Mouse (Mus musculus): ENCODE measurements at regions not wholly inside any gene's neighbourhood (a gene's known extent, or its start where the extent isn't known, plus 50 kb on each side); places are given as distances from the start of the nearest gene placed in this dataset.

DNA sequence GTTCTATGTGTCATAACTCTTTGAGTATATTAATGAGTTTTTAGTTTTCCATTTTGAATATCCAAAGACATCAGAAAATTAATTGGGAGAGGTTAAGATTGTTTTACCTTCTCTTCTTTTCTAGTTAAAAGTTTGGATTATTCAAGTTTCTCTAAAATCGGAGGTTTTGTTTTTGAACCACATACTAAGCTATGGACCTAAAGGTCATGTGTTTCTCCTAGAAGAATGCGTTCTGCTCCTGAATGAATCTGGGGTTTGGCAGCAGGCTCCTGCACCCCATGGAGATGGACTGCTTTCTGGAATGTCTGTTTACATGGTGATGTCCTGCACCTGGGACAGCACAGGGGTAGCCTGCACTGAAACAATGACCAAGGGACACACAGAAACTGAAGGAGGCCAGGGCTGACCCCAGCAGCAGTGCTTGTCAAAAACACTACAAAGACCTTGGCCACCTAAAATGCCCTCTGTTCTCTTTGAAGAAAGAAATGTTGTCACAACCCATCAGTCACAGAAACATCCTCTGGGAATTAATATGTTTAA lies 297.0 kb upstream of the Flrt2 start:
- no peak overlapping the region for H3K9ac ChIP-seq (ENCODE audit: insufficient read depth, low read depth, low read length, poor library complexity, severe bottlenecking)
- H3K9me3 ChIP-seq (ENCODE audit: control insufficient read depth, insufficient read depth, low read depth, low read length), result no peaks in the 10 kb centered on the region
- no peak overlapping the region for H3K4me3 ChIP-seq (ENCODE audit: insufficient read depth in 1 of 2, low read depth in 1 of 2, low read length in 2 of 2, poor library complexity in 1 of 2, severe bottlenecking in 1 of 2)
- no peaks in the 10 kb centered on the region for H3K36me3 ChIP-seq (ENCODE audit: control insufficient read depth, insufficient read depth, low read length, poor library complexity, severe bottlenecking)
- no peak for DNase-seq (ENCODE audit: low read depth, low spot score)
- no peaks in the 10 kb centered on the region for H3K4me1 ChIP-seq (ENCODE audit: control insufficient read depth in 2 of 2, insufficient read depth in 2 of 2, low read length in 2 of 2, poor library complexity in 1 of 2)
- TF ChIP-seq MAFK (IDR thresholded peaks at IDR 0.05; ENCODE audit: insufficient read depth, low read depth, low read length) (no peak), ZNF384 (IDR thresholded peaks at IDR 0.05; ENCODE audit: low read depth, low read length) (no peak), ZC3H11A (IDR thresholded peaks at IDR 0.05; ENCODE audit: borderline replicate concordance, low read depth, low read length) (no peak), HCFC1 (IDR thresholded peaks at IDR 0.05; ENCODE audit: borderline replicate concordance, insufficient read depth, low read length) (no peak), CHD2 (IDR thresholded peaks at IDR 0.05; ENCODE audit: low read depth, low read length) (no peak)
- in situ Hi-C loops (cut with MboI; ENCODE audit: low sequenced_read_pairs in 2 of 2, unreplicated experiment in 2 of 2), result no loop called here
- H3K27ac ChIP-seq (ENCODE audit: insufficient read depth, low read depth, low read length, poor library complexity, severe bottlenecking), result no peak overlapping the region

GRCm38 (mm10) chr12:95420861-95421260 lies 271.2 kb upstream of the Flrt2 start:
- H3K4me1 ChIP-seq (ENCODE audit: control insufficient read depth in 2 of 2, insufficient read depth in 2 of 2, low read length in 2 of 2, poor library complexity in 1 of 2), result no peaks in the 10 kb centered on the region
- H3K4me3 ChIP-seq (ENCODE audit: insufficient read depth in 1 of 2, low read depth in 1 of 2, low read length in 2 of 2, poor library complexity in 1 of 2, severe bottlenecking in 1 of 2), result no peak overlapping the region
- no peaks in the 10 kb centered on the region for H3K9me3 ChIP-seq (ENCODE audit: control insufficient read depth, insufficient read depth, low read depth, low read length)
- TF ChIP-seq ZNF384 (IDR thresholded peaks at IDR 0.05; ENCODE audit: low read depth, low read length) (no peak), HCFC1 (IDR thresholded peaks at IDR 0.05; ENCODE audit: borderline replicate concordance, insufficient read depth, low read length) (no peak), CHD2 (IDR thresholded peaks at IDR 0.05; ENCODE audit: low read depth, low read length) (no peak), MAFK (IDR thresholded peaks at IDR 0.05; ENCODE audit: insufficient read depth, low read depth, low read length) (no peak), ZC3H11A (IDR thresholded peaks at IDR 0.05; ENCODE audit: borderline replicate concordance, low read depth, low read length) (no peak)
- no peak overlapping the region for H3K9ac ChIP-seq (ENCODE audit: insufficient read depth, low read depth, low read length, poor library complexity, severe bottlenecking)
- no peak overlapping the region for H3K27ac ChIP-seq (ENCODE audit: insufficient read depth, low read depth, low read length, poor library complexity, severe bottlenecking)
- in situ Hi-C loops (cut with MboI; ENCODE audit: low sequenced_read_pairs in 2 of 2, unreplicated experiment in 2 of 2), result no loop called here
- no peaks in the 10 kb centered on the region for H3K36me3 ChIP-seq (ENCODE audit: control insufficient read depth, insufficient read depth, low read length, poor library complexity, severe bottlenecking)
- no peak for DNase-seq (ENCODE audit: low read depth, low spot score)

GRCm38 (mm10) chr12:95424739-95425138 lies 267.3 kb upstream of the Flrt2 start:
- no peaks in the 10 kb centered on the region for H3K4me1 ChIP-seq (ENCODE audit: control insufficient read depth in 2 of 2, insufficient read depth in 2 of 2, low read length in 2 of 2, poor library complexity in 1 of 2)
- in situ Hi-C loops (cut with MboI; ENCODE audit: low sequenced_read_pairs in 2 of 2, unreplicated experiment in 2 of 2), result no loop called here
- H3K4me3 ChIP-seq (ENCODE audit: insufficient read depth in 1 of 2, low read depth in 1 of 2, low read length in 2 of 2, poor library complexity in 1 of 2, severe bottlenecking in 1 of 2), result no peak overlapping the region
- no peak for DNase-seq (ENCODE audit: low read depth, low spot score)
- H3K9me3 ChIP-seq (ENCODE audit: control insufficient read depth, insufficient read depth, low read depth, low read length), result no peaks in the 10 kb centered on the region
- no peak overlapping the region for H3K27ac ChIP-seq (ENCODE audit: insufficient read depth, low read depth, low read length, poor library complexity, severe bottlenecking)
- no peak overlapping the region for H3K9ac ChIP-seq (ENCODE audit: insufficient read depth, low read depth, low read length, poor library complexity, severe bottlenecking)
- no peaks in the 10 kb centered on the region for H3K36me3 ChIP-seq (ENCODE audit: control insufficient read depth, insufficient read depth, low read length, poor library complexity, severe bottlenecking)
- TF ChIP-seq MAFK (IDR thresholded peaks at IDR 0.05; ENCODE audit: insufficient read depth, low read depth, low read length), result no peak
- no peak for TF ChIP-seq HCFC1 (IDR thresholded peaks at IDR 0.05; ENCODE audit: borderline replicate concordance, insufficient read depth, low read length)
- TF ChIP-seq ZC3H11A (IDR thresholded peaks at IDR 0.05; ENCODE audit: borderline replicate concordance, low read depth, low read length), result no peak
- TF ChIP-seq ZNF384 (IDR thresholded peaks at IDR 0.05; ENCODE audit: low read depth, low read length), result no peak
- TF ChIP-seq CHD2 (IDR thresholded peaks at IDR 0.05; ENCODE audit: low read depth, low read length), result no peak

GRCm38 (mm10) chr12:95437226-95437625 lies 254.8 kb upstream of the Flrt2 start:
- peak; percentile 65 for DNase-seq (ENCODE audit: low read depth, low spot score)
- no peak overlapping the region for H3K4me3 ChIP-seq (ENCODE audit: insufficient read depth in 1 of 2, low read depth in 1 of 2, low read length in 2 of 2, poor library complexity in 1 of 2, severe bottlenecking in 1 of 2)
- H3K36me3 ChIP-seq (ENCODE audit: control insufficient read depth, insufficient read depth, low read length, poor library complexity, severe bottlenecking), result no peaks in the 10 kb centered on the region
- TF ChIP-seq MAFK (IDR thresholded peaks at IDR 0.05; ENCODE audit: insufficient read depth, low read depth, low read length) (peak; percentile 90), HCFC1 (IDR thresholded peaks at IDR 0.05; ENCODE audit: borderline replicate concordance, insufficient read depth, low read length) (no peak)
- no peaks in the 10 kb centered on the region for H3K9me3 ChIP-seq (ENCODE audit: control insufficient read depth, insufficient read depth, low read depth, low read length)
- in situ Hi-C loops (cut with MboI; ENCODE audit: low sequenced_read_pairs in 2 of 2, unreplicated experiment in 2 of 2), result no loop called here
- H3K27ac ChIP-seq (ENCODE audit: insufficient read depth, low read depth, low read length, poor library complexity, severe bottlenecking), result no peak overlapping the region
- no peaks in the 10 kb centered on the region; a peak in 1 of 4 replicates for H3K4me1 ChIP-seq (ENCODE audit: control insufficient read depth in 2 of 2, insufficient read depth in 2 of 2, low read length in 2 of 2, poor library complexity in 1 of 2)
- no peak overlapping the region for H3K9ac ChIP-seq (ENCODE audit: insufficient read depth, low read depth, low read length, poor library complexity, severe bottlenecking)

GRCm38 (mm10) chr12:95457480-95457879 lies 234.5 kb upstream of the Flrt2 start:
- TF ChIP-seq HCFC1 (IDR thresholded peaks at IDR 0.05; ENCODE audit: borderline replicate concordance, insufficient read depth, low read length) (no peak), MAFK (IDR thresholded peaks at IDR 0.05; ENCODE audit: insufficient read depth, low read depth, low read length) (no peak), CHD2 (IDR thresholded peaks at IDR 0.05; ENCODE audit: low read depth, low read length) (no peak), ZC3H11A (IDR thresholded peaks at IDR 0.05; ENCODE audit: borderline replicate concordance, low read depth, low read length) (no peak), ZNF384 (IDR thresholded peaks at IDR 0.05; ENCODE audit: low read depth, low read length) (no peak)
- Histone ChIP-seq H3K36me3 (ENCODE audit: control insufficient read depth, insufficient read depth, low read length, poor library complexity, severe bottlenecking) (no peaks in the 10 kb centered on the region), H3K9ac (ENCODE audit: insufficient read depth, low read depth, low read length, poor library complexity, severe bottlenecking) (no peak overlapping the region), H3K27ac (ENCODE audit: insufficient read depth, low read depth, low read length, poor library complexity, severe bottlenecking) (no peak overlapping the region), H3K4me1 (ENCODE audit: control insufficient read depth in 2 of 2, insufficient read depth in 2 of 2, low read length in 2 of 2, poor library complexity in 1 of 2) (no peaks in the 10 kb centered on the region), H3K9me3 (ENCODE audit: control insufficient read depth, insufficient read depth, low read depth, low read length) (no peaks in the 10 kb centered on the region), H3K4me3 (ENCODE audit: insufficient read depth in 1 of 2, low read depth in 1 of 2, low read length in 2 of 2, poor library complexity in 1 of 2, severe bottlenecking in 1 of 2) (no peak overlapping the region)
- in situ Hi-C loops (cut with MboI; ENCODE audit: low sequenced_read_pairs in 2 of 2, unreplicated experiment in 2 of 2), result no loop called here
- DNase-seq (ENCODE audit: low read depth, low spot score), result no peak
